8 mouse cellular contexts compared by ENCODE assay signal in the genomic region with DNA sequence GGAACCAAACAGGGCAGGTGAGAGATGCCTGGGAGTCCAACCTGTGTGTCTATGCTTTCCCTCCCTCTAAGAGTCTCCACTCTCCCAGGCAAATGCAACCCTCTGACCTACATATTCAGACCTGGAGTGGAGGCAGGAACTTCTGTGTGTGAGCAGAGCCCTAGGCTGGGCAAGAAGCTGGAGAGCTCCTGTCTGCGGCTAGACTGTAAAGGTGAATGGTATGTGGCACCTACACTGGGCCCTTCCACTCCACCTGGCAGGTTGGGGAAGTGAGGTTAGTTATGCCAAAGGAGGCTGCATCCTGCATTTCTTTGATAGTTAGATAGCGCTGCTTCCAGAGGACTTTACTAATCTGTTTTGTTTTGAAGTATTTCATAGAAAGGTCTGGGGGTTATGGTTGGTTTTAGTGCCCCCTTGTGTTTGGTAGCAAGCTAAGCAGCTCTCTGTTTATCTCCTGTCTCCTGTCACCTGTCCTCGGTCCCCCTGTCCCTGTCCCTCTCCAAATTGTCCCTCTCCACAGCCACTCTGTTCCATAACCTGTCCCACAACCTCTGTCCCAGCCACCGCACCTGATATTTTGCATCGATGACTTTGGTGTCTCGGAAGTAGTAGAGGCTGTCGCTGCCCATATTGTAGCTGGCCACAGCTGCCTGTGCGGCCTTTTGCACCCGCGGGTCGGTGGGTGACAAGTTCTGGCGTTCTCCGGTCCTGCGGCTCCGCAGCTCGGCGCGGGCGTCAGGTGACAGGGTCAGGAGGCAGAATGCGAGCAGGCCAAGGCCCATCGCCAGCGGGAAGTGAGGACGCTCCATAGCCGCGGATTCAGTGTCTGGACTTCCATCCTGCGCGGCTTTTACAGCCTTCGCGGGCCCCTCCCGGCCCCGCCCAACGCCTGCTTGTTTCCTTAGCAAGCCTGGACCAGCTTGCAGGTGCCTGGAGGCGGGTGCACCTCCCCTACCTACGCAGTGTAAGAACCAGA. TPM values are rescaled to one million over a fixed set of nuclear protein-coding genes. Genes with fewer than 3 reads are reported as not detected.
DNase-seq lines count a peak whose midpoint lies in the region; ATAC-seq and TF ChIP-seq lines count a peak whose summit lies in the region.

No protein-coding gene starts in this region.

- TF ChIP-seq EP300 in lung, postnatal 0 days (IDR thresholded peaks at IDR 0.05): no peak

- 0 out of 2 replicates have a peak, but pooled peaks cover 3% of the 10 kb centered on the region for H3K4me1 ChIP-seq in heart, embryonic 11.5 days (ENCODE audit: control insufficient read depth, insufficient read depth, low read length)
- peaks cover 5% of the 10 kb centered on the region; the same call in 1 of the 2 replicates for H3K4me1 ChIP-seq in kidney, embryonic 16.5 days (ENCODE audit: insufficient read depth, low read length)
- H3K4me1 ChIP-seq in lung, postnatal 0 days (ENCODE audit: insufficient read depth, low read depth, low read length): no peaks in the 10 kb centered on the region

- peak; percentile 44 for DNase-seq in gastrocnemius, adult 18-20 months (ENCODE audit: low spot score)
- DNase-seq in gastrocnemius, postnatal 25 days: no peak
- peak; percentile 51 for DNase-seq in MN1 (ENCODE audit: low spot score)
- peak; percentile 66 for DNase-seq in embryo, embryonic 10.5 days (ENCODE audit: low spot score)
- DNase-seq in lung, postnatal 0 days (ENCODE audit: low spot score): peak; percentile 68
- peak; percentile 23 for DNase-seq in right cerebral cortex, adult 18-20 months

- H3K9me3 ChIP-seq in heart, embryonic 11.5 days (replicated peaks; ENCODE audit: control insufficient read depth, low read length): no peaks in the 10 kb centered on the region
- H3K9me3 ChIP-seq in kidney, embryonic 16.5 days (ENCODE audit: low read length): no peaks in the 10 kb centered on the region
- no peaks in the 10 kb centered on the region for H3K9me3 ChIP-seq in lung, postnatal 0 days (ENCODE audit: low read length)

- H3K4me2 ChIP-seq in heart, embryonic 11.5 days: peak overlapping the region; percentile 87
- H3K4me2 ChIP-seq in kidney, embryonic 16.5 days (replicated peaks; ENCODE audit: low read depth, low read length): peak overlapping the region; percentile 75
- peak overlapping the region; percentile 61 for H3K4me2 ChIP-seq in lung, postnatal 0 days (replicated peaks; ENCODE audit: low read depth, low read length)

- peak overlapping the region; percentile 66 for H3K9ac ChIP-seq in heart, embryonic 11.5 days (ENCODE audit: low read depth, low read length)
- H3K9ac ChIP-seq in kidney, embryonic 16.5 days (replicated peaks; ENCODE audit: low read length): peak overlapping the region; percentile 65
- H3K9ac ChIP-seq in lung, postnatal 0 days (replicated peaks; ENCODE audit: low read depth): no peak overlapping the region; the same call in 1 of the 2 replicates

- peak overlapping the region; percentile 46 for H3K4me3 ChIP-seq in heart, embryonic 11.5 days (ENCODE audit: low read depth, low read length)
- peak overlapping the region; percentile 41 for H3K4me3 ChIP-seq in kidney, embryonic 16.5 days (ENCODE audit: low read length)
- H3K4me3 ChIP-seq in lung, postnatal 0 days (ENCODE audit: low read depth, low read length): peak overlapping the region; percentile 19; the same call in 1 of the 2 replicates

- H3K27ac ChIP-seq in heart, embryonic 11.5 days (ENCODE audit: low read depth, low read length): no peak overlapping the region
- H3K27ac ChIP-seq in kidney, embryonic 16.5 days (ENCODE audit: low read length): no peak overlapping the region
- no peak overlapping the region for H3K27ac ChIP-seq in lung, postnatal 0 days (ENCODE audit: low read length)

- peak; percentile 66 for TF ChIP-seq CTCF in lung, postnatal 0 days (IDR thresholded peaks at IDR 0.05)

- ATAC-seq in heart, embryonic 11.5 days (replicated peaks; ENCODE audit: insufficient number of reproducible peaks, low FRiP score, low TSS enrichment): no peak
- 0 out of 2 replicates have a peak, but pooled peaks have one; percentile 27 for ATAC-seq in kidney, embryonic 16.5 days (ENCODE audit: low FRiP score, low TSS enrichment)
- ATAC-seq in lung, postnatal 0 days: peak; percentile 32; the same call in 1 of the 2 replicates

- H3K27me3 ChIP-seq in heart, embryonic 11.5 days (ENCODE audit: control insufficient read depth, insufficient read depth, low read length): no peaks in the 10 kb centered on the region
- no peaks in the 10 kb centered on the region for H3K27me3 ChIP-seq in kidney, embryonic 16.5 days (ENCODE audit: insufficient read depth, low read length)
- no peaks in the 10 kb centered on the region for H3K27me3 ChIP-seq in lung, postnatal 0 days (replicated peaks; ENCODE audit: insufficient read depth, low read length)

- WGBS in heart, embryonic 11.5 days (ENCODE audit: insufficient replicate concordance): 7% methylated on average over 34 of the region's 34 CpGs
- 4% methylated on average over 34 of the region's 34 CpGs for WGBS in kidney, embryonic 16.5 days
- 4% methylated on average over 34 of the region's 34 CpGs for WGBS in lung, postnatal 0 days

- no peaks in the 10 kb centered on the region for H3K36me3 ChIP-seq in heart, embryonic 11.5 days (ENCODE audit: control insufficient read depth, insufficient read depth, low read length)
- no peaks in the 10 kb centered on the region for H3K36me3 ChIP-seq in kidney, embryonic 16.5 days (ENCODE audit: insufficient read depth, low read length)
- no peaks in the 10 kb centered on the region for H3K36me3 ChIP-seq in lung, postnatal 0 days (ENCODE audit: insufficient read depth, low read length)

RNA-seq across cellular contexts. Expression of gene Cst6, which starts 0.6 kb away (rescaled TPM):
- total RNA-seq in gastrocnemius, adult 18-20 months (2021): 10 to 100 TPM; 47.6 to 50.7 TPM
- 10 to 100 TPM; 19.7 to 41.3 TPM for total RNA-seq in gastrocnemius, postnatal 25 days (2021)
- polyA plus RNA-seq in heart, embryonic 11.5 days (2014; fragmentation: Nextera tagmentation; extraction: Ambion mirVana): 0.60 and 0.84 TPM in 2 replicates
- 0.58 TPM in 1 of 2 replicates, not detected in the other for polyA plus RNA-seq in kidney, embryonic 16.5 days (2015; fragmentation: Nextera tagmentation; extraction: Ambion mirVana)
- polyA plus RNA-seq in lung, postnatal 0 days (2015; fragmentation: Nextera tagmentation; extraction: Ambion mirVana): 0.65 and 1.4 TPM in 2 replicates

RNA-seq across cellular contexts. Expression of gene Catsper1, which starts 13.3 kb away (rescaled TPM):
- total RNA-seq in gastrocnemius, adult 18-20 months (2021): not detected
- not detected for total RNA-seq in gastrocnemius, postnatal 25 days (2021)
- polyA plus RNA-seq in heart, embryonic 11.5 days (2014; fragmentation: Nextera tagmentation; extraction: Ambion mirVana): not detected in 2 replicates
- not detected in 2 replicates for polyA plus RNA-seq in kidney, embryonic 16.5 days (2015; fragmentation: Nextera tagmentation; extraction: Ambion mirVana)
- not detected in 2 replicates for polyA plus RNA-seq in lung, postnatal 0 days (2015; fragmentation: Nextera tagmentation; extraction: Ambion mirVana)

RNA-seq across cellular contexts. Expression of gene Eif1ad, which starts 17.7 kb away (rescaled TPM):
- total RNA-seq in gastrocnemius, adult 18-20 months (2021): 10 to 100 TPM; 16.3 to 16.5 TPM
- total RNA-seq in gastrocnemius, postnatal 25 days (2021): 10 to 100 TPM; 12.7 to 13.4 TPM
- polyA plus RNA-seq in heart, embryonic 11.5 days (2014; fragmentation: Nextera tagmentation; extraction: Ambion mirVana): 45.3 and 49.4 TPM in 2 replicates
- 61.7 and 62.2 TPM in 2 replicates for polyA plus RNA-seq in kidney, embryonic 16.5 days (2015; fragmentation: Nextera tagmentation; extraction: Ambion mirVana)
- polyA plus RNA-seq in lung, postnatal 0 days (2015; fragmentation: Nextera tagmentation; extraction: Ambion mirVana): 21.5 and 25.4 TPM in 2 replicates

RNA-seq across cellular contexts. Expression of gene Banf1, which starts 18.2 kb away (rescaled TPM):
- total RNA-seq in gastrocnemius, adult 18-20 months (2021): 100 to 1,000 TPM; 127 to 128 TPM
- total RNA-seq in gastrocnemius, postnatal 25 days (2021): 100 to 1,000 TPM; 114 to 122 TPM
- 443 and 453 TPM in 2 replicates for polyA plus RNA-seq in heart, embryonic 11.5 days (2014; fragmentation: Nextera tagmentation; extraction: Ambion mirVana)
- polyA plus RNA-seq in kidney, embryonic 16.5 days (2015; fragmentation: Nextera tagmentation; extraction: Ambion mirVana): 453 and 487 TPM in 2 replicates
- polyA plus RNA-seq in lung, postnatal 0 days (2015; fragmentation: Nextera tagmentation; extraction: Ambion mirVana): 182 and 191 TPM in 2 replicates

RNA-seq across cellular contexts. Expression of gene Sart1, which starts 39.7 kb away (rescaled TPM):
- 10 to 100 TPM; 36.5 to 38.8 TPM for total RNA-seq in gastrocnemius, adult 18-20 months (2021)
- 10 to 100 TPM; 29.0 to 36.5 TPM for total RNA-seq in gastrocnemius, postnatal 25 days (2021)
- polyA plus RNA-seq in heart, embryonic 11.5 days (2014; fragmentation: Nextera tagmentation; extraction: Ambion mirVana): 39.0 and 44.5 TPM in 2 replicates
- polyA plus RNA-seq in kidney, embryonic 16.5 days (2015; fragmentation: Nextera tagmentation; extraction: Ambion mirVana): 75.3 and 92.2 TPM in 2 replicates
- 35.2 and 43.5 TPM in 2 replicates for polyA plus RNA-seq in lung, postnatal 0 days (2015; fragmentation: Nextera tagmentation; extraction: Ambion mirVana)
